Comparison of ENCODE assay signal across 10 mouse cellular contexts in the genomic region with DNA sequence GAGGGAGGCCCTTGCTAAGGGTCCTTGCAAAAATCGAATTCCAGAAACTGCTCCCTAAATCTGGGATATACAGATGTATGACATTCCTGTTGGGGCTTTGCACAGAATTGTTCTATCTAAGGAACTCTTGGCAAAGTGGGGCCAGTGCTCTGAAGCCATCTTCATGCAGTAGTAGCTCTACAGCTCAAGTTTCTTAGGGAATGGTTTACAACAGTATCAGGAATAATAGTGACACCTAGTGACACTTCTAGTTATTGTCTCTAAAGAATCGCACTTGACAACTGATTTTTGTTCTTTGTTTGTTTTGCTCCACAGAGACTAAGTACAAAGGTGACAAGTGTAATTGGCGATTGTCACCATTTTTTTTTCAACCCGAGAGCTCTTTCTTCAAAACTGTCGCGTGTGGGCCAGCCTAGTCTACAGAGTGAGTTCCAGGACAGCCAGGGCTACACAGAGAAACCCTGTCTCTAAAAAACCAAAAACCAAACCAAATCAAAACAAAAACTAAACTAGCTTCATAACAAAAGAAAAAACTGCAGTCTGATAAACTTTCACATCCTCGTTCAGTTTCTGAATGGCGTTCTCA. TPM values are rescaled to one million over a fixed set of nuclear protein-coding genes. Genes with fewer than 3 reads are reported as not detected.
DNase-seq lines count a peak whose midpoint lies in the region; ATAC-seq and TF ChIP-seq lines count a peak whose summit lies in the region.
"Had no signal": no experiment of that assay in that cellular context is flagged by ENCODE, and none has a peak within 500 bp of the region (broad histone marks: within the 10 kb centered on the region; RNA-seq: fewer than 3 reads in every experiment).

No protein-coding gene starts in this region.

- H3K36me3 ChIP-seq in kidney, postnatal 0 days (ENCODE audit: insufficient read depth, low read length) = peaks cover 4% of the 10 kb centered on the region; the same call in 1 of the 2 replicates
- peaks cover 6% of the 10 kb centered on the region for H3K36me3 ChIP-seq in midbrain, postnatal 0 days (ENCODE audit: insufficient read depth, low read length)

- 0 out of 2 replicates have a peak, but pooled peaks cover 4% of the 10 kb centered on the region for H3K4me1 ChIP-seq in kidney, postnatal 0 days (replicated peaks; ENCODE audit: insufficient read depth, low read length)
- no peaks in the 10 kb centered on the region for H3K4me1 ChIP-seq in midbrain, postnatal 0 days (ENCODE audit: insufficient read depth, low read length)

- no peaks in the 10 kb centered on the region for H3K27me3 ChIP-seq in kidney, postnatal 0 days (ENCODE audit: insufficient read depth, low read length)
- no peaks in the 10 kb centered on the region for H3K27me3 ChIP-seq in midbrain, postnatal 0 days (ENCODE audit: insufficient read depth, low read length)
- H3K27me3 ChIP-seq: embryonic facial prominence, embryonic 12.5 days had no signal

- H3K9me3 ChIP-seq in kidney, postnatal 0 days (replicated peaks; ENCODE audit: low read length) = no peaks in the 10 kb centered on the region
- H3K9me3 ChIP-seq in midbrain, postnatal 0 days (ENCODE audit: low read length) = no peaks in the 10 kb centered on the region
- H3K9me3 ChIP-seq: embryonic facial prominence, embryonic 12.5 days; megakaryocyte, embryonic 14.5 days had no signal

- TF ChIP-seq CTCF in kidney, postnatal 0 days (IDR thresholded peaks at IDR 0.05; ENCODE audit: low read depth) = peak; percentile 76
- TF ChIP-seq CTCF in midbrain, postnatal 0 days (IDR thresholded peaks at IDR 0.05) = peak; percentile 83

- peak; percentile 95 for DNase-seq in kidney, postnatal 0 days (ENCODE audit: low spot score)
- DNase-seq in kidney, postnatal 25 days = no peak
- DNase-seq in MN1 (ENCODE audit: low spot score) = peak; percentile 86
- peak; percentile 84 for DNase-seq in midbrain, postnatal 0 days (ENCODE audit: low spot score)
- DNase-seq in left cerebral cortex, adult 9 months (ENCODE audit: low spot score in 2 of 2) = no peak
- DNase-seq in layer of hippocampus, postnatal 10 days (ENCODE audit: low spot score in 2 of 2) = no peak
- DNase-seq in adrenal gland, postnatal 14 days = no peak

- H3K9ac ChIP-seq in kidney, postnatal 0 days (ENCODE audit: low read depth, low read length) = no peak overlapping the region
- H3K9ac ChIP-seq in midbrain, postnatal 0 days (replicated peaks; ENCODE audit: low read length, poor library complexity, severe bottlenecking) = no peak overlapping the region
- H3K9ac ChIP-seq: embryonic facial prominence, embryonic 12.5 days had no signal

- ATAC-seq in kidney, postnatal 0 days (replicated peaks; ENCODE audit: low FRiP score, low read depth) = no peak
- peak; percentile 50 for ATAC-seq in granulocyte monocyte progenitor cell, adult 5-6 weeks (replicated peaks; ENCODE audit: poor library complexity, severe bottlenecking)
- no peak for ATAC-seq in midbrain, postnatal 0 days (ENCODE audit: low FRiP score)

- 0 out of 2 replicates have a peak overlapping the region, but pooled peaks have one; percentile 21 for H3K4me2 ChIP-seq in kidney, postnatal 0 days (ENCODE audit: low read length)
- no peak overlapping the region for H3K4me2 ChIP-seq in midbrain, postnatal 0 days (ENCODE audit: low read depth, low read length, poor library complexity, severe bottlenecking)
- H3K4me2 ChIP-seq: embryonic facial prominence, embryonic 12.5 days had no signal

- no peak overlapping the region for H3K27ac ChIP-seq in kidney, postnatal 0 days
- no peak overlapping the region for H3K27ac ChIP-seq in midbrain, postnatal 0 days (ENCODE audit: low read depth, low read length)
- H3K27ac ChIP-seq: embryonic facial prominence, embryonic 12.5 days had no signal

- no peak overlapping the region for H3K4me3 ChIP-seq in kidney, postnatal 0 days (replicated peaks; ENCODE audit: low read depth, low read length)
- H3K4me3 ChIP-seq in midbrain, postnatal 0 days (ENCODE audit: low read depth, low read length) = no peak overlapping the region
- H3K4me3 ChIP-seq: embryonic facial prominence, embryonic 12.5 days; megakaryocyte, embryonic 14.5 days had no signal

- WGBS in kidney, postnatal 0 days = 16% methylated on average over 8 of the region's 8 CpGs
- 26% methylated on average over 8 of the region's 8 CpGs for WGBS in midbrain, postnatal 0 days

RNA-seq across cellular contexts. Expression of a gene that starts 33.7 kb away (rescaled TPM):
- 2.8 and 3.0 TPM in 2 replicates for polyA plus RNA-seq in kidney, postnatal 0 days (2015; fragmentation: Nextera tagmentation; extraction: Ambion mirVana)
- total RNA-seq in granulocyte monocyte progenitor cell, adult 5-6 weeks (2014; fragmentation: Nextera tagmentation) = 1.2 TPM in 1 of 2 replicates, not detected in the other
- total RNA-seq in granulocyte monocyte progenitor cell, adult 5-6 weeks (2017) = 0.05 and 1.2 TPM in 2 replicates
- total RNA-seq in midbrain, postnatal 0 days (2014; rRNA removed) = 0.60 and 0.90 TPM in 2 replicates
- 0.66 and 1.2 TPM in 2 replicates for polyA plus RNA-seq in midbrain, postnatal 0 days (2015; fragmentation: Nextera tagmentation; extraction: Ambion mirVana)
- 1 to 10 TPM; 5.0 to 6.0 TPM for total RNA-seq in layer of hippocampus, postnatal 10 days (2021)
- total RNA-seq in adrenal gland, postnatal 14 days (2021) = 4.3 and 8.1 TPM in 2 replicates

RNA-seq across cellular contexts. Expression of a gene that starts 34.0 kb away (rescaled TPM):
- 852 and 897 TPM in 2 replicates for polyA plus RNA-seq in kidney, postnatal 0 days (2015; fragmentation: Nextera tagmentation; extraction: Ambion mirVana)
- 226 and 321 TPM in 2 replicates for total RNA-seq in granulocyte monocyte progenitor cell, adult 5-6 weeks (2014; fragmentation: Nextera tagmentation)
- 159 and 194 TPM in 2 replicates for total RNA-seq in granulocyte monocyte progenitor cell, adult 5-6 weeks (2017)
- 39.9 and 40.9 TPM in 2 replicates for total RNA-seq in midbrain, postnatal 0 days (2014; rRNA removed)
- 65.3 and 65.7 TPM in 2 replicates for polyA plus RNA-seq in midbrain, postnatal 0 days (2015; fragmentation: Nextera tagmentation; extraction: Ambion mirVana)
- 10 to 100 TPM; 53.4 to 54.1 TPM for total RNA-seq in layer of hippocampus, postnatal 10 days (2021)
- total RNA-seq in adrenal gland, postnatal 14 days (2021) = 311 and 324 TPM in 2 replicates

Comparison
In these comparisons a context has a peak if more than half of its experiments do, and no peak if none do; other contexts are left out.
1. DNase-seq: peak in kidney, postnatal 0 days (single experiment), MN1 (single experiment) and midbrain, postnatal 0 days (single experiment); none in kidney, postnatal 25 days (0 of 2), left cerebral cortex, adult 9 months (0 of 2), layer of hippocampus, postnatal 10 days (0 of 2) and adrenal gland, postnatal 14 days (single experiment).